Mouse (Mus musculus): ENCODE data around the gene Mvb12a.

DNA sequence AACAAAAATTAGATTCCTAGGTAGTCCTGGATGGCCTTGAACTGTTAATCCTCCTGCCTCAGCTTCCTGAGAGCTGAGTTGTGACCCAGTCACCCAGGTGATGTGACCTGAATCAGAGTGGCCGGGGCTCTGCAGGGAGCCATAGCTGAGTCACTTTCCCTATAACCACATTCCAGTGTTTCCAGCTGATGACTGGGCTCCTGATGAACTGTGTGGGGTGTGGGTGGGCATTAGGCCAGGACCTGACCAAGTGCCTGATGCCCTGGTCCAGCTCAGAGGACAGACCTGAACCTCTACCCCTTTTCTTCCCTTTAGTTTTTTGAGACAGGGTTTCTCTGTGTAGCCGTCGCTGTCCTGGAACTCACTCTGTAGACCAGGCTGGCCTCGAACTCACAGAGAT, 37.4 kb upstream of the Mvb12a start:
- TF ChIP-seq ETS1 (conservative IDR thresholded peaks at IDR 0.05; ENCODE audit: low read depth, low read length) (no peak), KAT2A (IDR thresholded peaks at IDR 0.05; ENCODE audit: insufficient replicate concordance, low read length) (no peak), RCOR1 (conservative IDR thresholded peaks at IDR 0.05; ENCODE audit: low read depth, low read length) (no peak), CHD2 (IDR thresholded peaks at IDR 0.05; ENCODE audit: low read length) (no peak), CTCF (conservative IDR thresholded peaks at IDR 0.05 in 1 of 2, IDR thresholded peaks at IDR 0.05 in 1 of 2; ENCODE audit: low read depth in 2 of 2, low read length in 2 of 2) (no peak), POLR2A (IDR thresholded peaks at IDR 0.05; ENCODE audit: low read depth, low read length) (no peak), RAD21 (IDR thresholded peaks at IDR 0.05; ENCODE audit: low read depth, low read length) (no peak), USF2 (conservative IDR thresholded peaks at IDR 0.05; ENCODE audit: low read depth, low read length) (no peak), USF1 (IDR thresholded peaks at IDR 0.05; ENCODE audit: low read depth, low read length) (no peak), JUND (conservative IDR thresholded peaks at IDR 0.05; ENCODE audit: low read depth, low read length) (no peak), ZKSCAN1 (IDR thresholded peaks at IDR 0.05; ENCODE audit: borderline replicate concordance, low read depth, low read length) (no peak), JUN (IDR thresholded peaks at IDR 0.05; ENCODE audit: insufficient read depth, low read depth, low read length) (no peak), MXI1 (IDR thresholded peaks at IDR 0.05; ENCODE audit: low read depth, low read length) (no peak)
